Mouse (Mus musculus): ENCODE data around the gene Tmem39a. TPM values are rescaled to one million over a fixed set of nuclear protein-coding genes. Genes with fewer than 3 reads are reported as not detected.

Gene Tmem39a
- polyA plus RNA-seq, 2 experiments, result 146 to 309 TPM

GRCm38 (mm10) chr16:38598986-38599680 is 40.6 kb downstream of the Tmem39a start:
- no peak overlapping the region for H3K9ac ChIP-seq (ENCODE audit: low read depth, low read length, severe bottlenecking)
- DNase-seq (ENCODE audit: low spot score) (no peak), ATAC-seq (ENCODE audit: low FRiP score, low read depth) (no peak)
- no peak overlapping the region for H3K27ac ChIP-seq (replicated peaks; ENCODE audit: low read depth, low read length)
- peaks cover 44% of the 10 kb centered on the region for H3K36me3 ChIP-seq (ENCODE audit: control insufficient read depth, insufficient read depth, low read length)
- no peaks in the 10 kb centered on the region for H3K9me3 ChIP-seq (ENCODE audit: control insufficient read depth, low read length)
- no peak overlapping the region for H3K4me2 ChIP-seq (replicated peaks; ENCODE audit: low read depth, low read length, severe bottlenecking)
- no peaks in the 10 kb centered on the region for H3K27me3 ChIP-seq (ENCODE audit: control insufficient read depth, insufficient read depth, low read length)
- H3K4me3 ChIP-seq (replicated peaks; ENCODE audit: low read length), result no peak overlapping the region
- H3K4me1 ChIP-seq (ENCODE audit: control insufficient read depth, insufficient read depth, low read length), result no peaks in the 10 kb centered on the region
- TF ChIP-seq POLR2A (IDR thresholded peaks at IDR 0.05; ENCODE audit: borderline replicate concordance, extremely low read depth, insufficient read depth, insufficient read length), result no peak
- WGBS, result 55% methylated on average over 11 of the region's 11 CpGs

- WGBS, result 53% methylated on average over 11 of the region's 11 CpGs
- ATAC-seq (ENCODE audit: low FRiP score, low read depth), result no peak
- Histone ChIP-seq H3K4me3 (replicated peaks; ENCODE audit: low read length) (no peak overlapping the region), H3K4me1 (ENCODE audit: control insufficient read depth, insufficient read depth, low read length) (no peaks in the 10 kb centered on the region), H3K9me3 (ENCODE audit: control insufficient read depth, low read length) (no peaks in the 10 kb centered on the region), H3K36me3 (ENCODE audit: control insufficient read depth, insufficient read depth, low read length) (peaks cover 68% of the 10 kb centered on the region), H3K27ac (replicated peaks; ENCODE audit: low read depth, low read length) (no peak overlapping the region), H3K9ac (ENCODE audit: low read depth, low read length, severe bottlenecking) (no peak overlapping the region), H3K27me3 (ENCODE audit: control insufficient read depth, insufficient read depth, low read length) (no peaks in the 10 kb centered on the region), H3K4me2 (replicated peaks; ENCODE audit: low read depth, low read length, severe bottlenecking) (no peak overlapping the region)
- TF ChIP-seq POLR2A (IDR thresholded peaks at IDR 0.05; ENCODE audit: borderline replicate concordance, extremely low read depth, insufficient read depth, insufficient read length), result no peak
- DNase-seq (ENCODE audit: low spot score), result no peak
These were observed 44.7 kb downstream of the Tmem39a start for GRCm38 (mm10) chr16:38602989-38603804.

DNA sequence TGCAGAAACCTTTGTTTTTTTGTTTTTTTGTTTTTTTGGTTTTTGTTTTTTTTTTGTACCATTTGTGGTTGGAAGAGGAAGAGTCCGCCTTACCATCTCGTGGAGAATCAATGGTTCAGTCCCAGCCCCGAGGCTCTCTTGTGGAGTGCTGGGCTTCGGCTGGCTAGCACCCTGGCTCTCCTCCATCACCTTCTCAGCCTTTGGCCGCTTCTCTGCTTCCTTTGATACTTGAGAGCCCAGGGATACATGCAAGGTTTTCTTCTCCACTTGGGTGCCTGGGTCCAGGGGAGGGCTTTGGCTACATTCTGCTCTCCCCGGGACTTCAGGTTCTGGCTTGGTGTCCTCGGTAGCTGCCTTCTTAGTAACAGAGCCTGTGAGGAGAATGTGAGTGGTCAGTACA is 48.0 kb downstream of the Tmem39a start:
- no peak for DNase-seq (ENCODE audit: low spot score)
- no peak overlapping the region for H3K27ac ChIP-seq (replicated peaks; ENCODE audit: low read depth, low read length)
- peaks cover 81% of the 10 kb centered on the region for H3K36me3 ChIP-seq (ENCODE audit: control insufficient read depth, insufficient read depth, low read length)
- 84% methylated on average over 7 of the region's 7 CpGs for WGBS
- no peaks in the 10 kb centered on the region for H3K4me1 ChIP-seq (ENCODE audit: control insufficient read depth, insufficient read depth, low read length)
- 0 out of 2 replicates have a peak, but pooled peaks cover 5% of the 10 kb centered on the region for H3K9me3 ChIP-seq (ENCODE audit: control insufficient read depth, low read length)
- no peak for TF ChIP-seq POLR2A (IDR thresholded peaks at IDR 0.05; ENCODE audit: borderline replicate concordance, extremely low read depth, insufficient read depth, insufficient read length)
- H3K4me3 ChIP-seq (replicated peaks; ENCODE audit: low read length), result no peak overlapping the region
- no peak for ATAC-seq (ENCODE audit: low FRiP score, low read depth)
- no peak overlapping the region for H3K9ac ChIP-seq (ENCODE audit: low read depth, low read length, severe bottlenecking)
- H3K4me2 ChIP-seq (replicated peaks; ENCODE audit: low read depth, low read length, severe bottlenecking), result no peak overlapping the region
- no peaks in the 10 kb centered on the region for H3K27me3 ChIP-seq (ENCODE audit: control insufficient read depth, insufficient read depth, low read length)

DNA sequence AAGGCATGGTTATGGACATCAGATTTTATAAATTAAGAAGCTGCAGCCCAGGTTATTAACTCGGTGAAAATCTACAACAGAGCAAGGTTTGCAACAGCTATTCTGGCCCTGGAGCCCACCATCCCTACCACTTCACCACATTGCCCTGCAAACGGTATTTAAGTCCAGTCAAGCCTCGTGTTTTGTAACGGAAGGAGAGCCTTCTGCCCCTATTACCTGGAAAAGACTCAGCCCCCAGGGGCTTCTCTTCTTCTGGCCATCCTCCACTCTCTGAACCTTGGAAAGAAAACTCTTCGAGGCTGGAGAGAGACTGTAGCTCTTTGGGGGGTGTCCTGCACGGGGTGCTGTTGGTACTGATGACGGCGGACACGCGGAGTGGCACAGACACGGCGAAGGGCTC is 50.2 kb downstream of the Tmem39a start:
- DNase-seq (ENCODE audit: low spot score) (no peak), ATAC-seq (ENCODE audit: low FRiP score, low read depth) (no peak)
- no peaks in the 10 kb centered on the region for H3K27me3 ChIP-seq (ENCODE audit: control insufficient read depth, insufficient read depth, low read length)
- H3K27ac ChIP-seq (replicated peaks; ENCODE audit: low read depth, low read length), result no peak overlapping the region
- no peak overlapping the region for H3K4me3 ChIP-seq (replicated peaks; ENCODE audit: low read length)
- TF ChIP-seq POLR2A (IDR thresholded peaks at IDR 0.05; ENCODE audit: borderline replicate concordance, extremely low read depth, insufficient read depth, insufficient read length), result no peak
- H3K4me1 ChIP-seq (ENCODE audit: control insufficient read depth, insufficient read depth, low read length), result peaks cover 14% of the 10 kb centered on the region
- 72% methylated on average over 12 of the region's 12 CpGs for WGBS
- H3K9ac ChIP-seq (ENCODE audit: low read depth, low read length, severe bottlenecking), result no peak overlapping the region
- peaks cover 64% of the 10 kb centered on the region for H3K36me3 ChIP-seq (ENCODE audit: control insufficient read depth, insufficient read depth, low read length)
- 0 out of 2 replicates have a peak, but pooled peaks cover 5% of the 10 kb centered on the region for H3K9me3 ChIP-seq (ENCODE audit: control insufficient read depth, low read length)
- no peak overlapping the region for H3K4me2 ChIP-seq (replicated peaks; ENCODE audit: low read depth, low read length, severe bottlenecking)

DNA sequence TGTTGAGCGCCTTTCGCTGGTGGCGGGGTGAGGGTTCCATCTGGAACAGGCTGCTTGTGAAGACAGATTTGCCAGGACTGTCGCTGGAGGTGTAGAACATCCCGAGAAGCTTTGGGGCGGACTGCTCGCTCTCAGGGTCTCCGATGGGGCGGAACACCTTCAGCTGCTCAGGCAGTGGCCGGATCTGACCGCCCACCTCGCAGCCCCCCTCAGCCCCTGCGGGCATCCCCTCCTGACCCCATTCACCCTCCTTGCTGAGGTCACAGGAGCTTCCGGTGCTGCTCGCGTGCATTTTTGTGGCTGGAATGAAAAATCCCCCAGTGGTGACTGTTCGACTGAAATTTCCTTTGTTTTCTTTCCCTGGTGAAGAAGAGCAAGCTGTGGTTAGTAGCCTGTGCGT is 50.6 kb downstream of the Tmem39a start:
- Histone ChIP-seq H3K36me3 (ENCODE audit: control insufficient read depth, insufficient read depth, low read length) (peaks cover 63% of the 10 kb centered on the region), H3K27ac (replicated peaks; ENCODE audit: low read depth, low read length) (no peak overlapping the region), H3K4me2 (replicated peaks; ENCODE audit: low read depth, low read length, severe bottlenecking) (no peak overlapping the region), H3K9ac (ENCODE audit: low read depth, low read length, severe bottlenecking) (no peak overlapping the region), H3K4me1 (ENCODE audit: control insufficient read depth, insufficient read depth, low read length) (peaks cover 16% of the 10 kb centered on the region), H3K27me3 (ENCODE audit: control insufficient read depth, insufficient read depth, low read length) (no peaks in the 10 kb centered on the region), H3K4me3 (replicated peaks; ENCODE audit: low read length) (no peak overlapping the region), H3K9me3 (ENCODE audit: control insufficient read depth, low read length) (0 out of 2 replicates have a peak, but pooled peaks cover 5% of the 10 kb centered on the region)
- ATAC-seq (ENCODE audit: low FRiP score, low read depth) (no peak), DNase-seq (ENCODE audit: low spot score) (no peak)
- 73% methylated on average over 18 of the region's 18 CpGs for WGBS
- no peak for TF ChIP-seq POLR2A (IDR thresholded peaks at IDR 0.05; ENCODE audit: borderline replicate concordance, extremely low read depth, insufficient read depth, insufficient read length)
